Mouse (Mus musculus): ENCODE measurements around the gene Adamts20. TPM values are rescaled to one million over a fixed set of nuclear protein-coding genes. Genes with fewer than 3 reads are reported as not detected.

Gene Adamts20
- total and polyA plus RNA-seq, 3 experiments: 2.1 to 3.6 TPM; not detected in 1

- TF ChIP-seq MAX (IDR thresholded peaks at IDR 0.05; ENCODE audit: low read length) (0 out of 2 replicates have a peak, but pooled peaks have one; percentile 35), USF1 (IDR thresholded peaks at IDR 0.05; ENCODE audit: low read depth, low read length) (no peak), ETS1 (IDR thresholded peaks at IDR 0.05; ENCODE audit: low read depth, low read length) (peak; percentile 51; the same call in 1 of the 2 replicates), ELF1 (IDR thresholded peaks at IDR 0.05; ENCODE audit: low read depth, low read length) (peak; percentile 33; the same call in 1 of the 2 replicates), GATA1 (IDR thresholded peaks at IDR 0.05; ENCODE audit: low read depth, low read length) (no peak)
These were observed 201.2 kb downstream of the Adamts20 start (continued) for GRCm38 (mm10) chr15:94263866-94264496.

- H3K9me3 ChIP-seq (replicated peaks; ENCODE audit: insufficient read depth, low read length): no peaks in the 10 kb centered on the region
- TF ChIP-seq MXI1 (IDR thresholded peaks at IDR 0.05; ENCODE audit: low read depth, low read length) (no peak), MYB (IDR thresholded peaks at IDR 0.05; ENCODE audit: low read depth, low read length) (no peak), ZKSCAN1 (IDR thresholded peaks at IDR 0.05; ENCODE audit: low read depth, low read length) (no peak), CHD1 (IDR thresholded peaks at IDR 0.05; ENCODE audit: low read depth, low read length) (no peak), ZMIZ1 (IDR thresholded peaks at IDR 0.05; ENCODE audit: low read depth, low read length) (no peak), RAD21 (IDR thresholded peaks at IDR 0.05; ENCODE audit: low read depth, low read length) (no peak), MAX (IDR thresholded peaks at IDR 0.05; ENCODE audit: low read length) (no peak), TBP (IDR thresholded peaks at IDR 0.05; ENCODE audit: low read depth, low read length) (no peak), TAL1 (IDR thresholded peaks at IDR 0.05; ENCODE audit: low read length) (no peak), ETS1 (IDR thresholded peaks at IDR 0.05; ENCODE audit: low read depth, low read length) (no peak), MAZ (IDR thresholded peaks at IDR 0.05; ENCODE audit: low read depth, low read length) (no peak), CHD2 (IDR thresholded peaks at IDR 0.05; ENCODE audit: low read length) (no peak), SMC3 (IDR thresholded peaks at IDR 0.05; ENCODE audit: low read depth, low read length) (no peak), RCOR1 (IDR thresholded peaks at IDR 0.05; ENCODE audit: low read depth, low read length) (no peak), ZC3H11A (IDR thresholded peaks at IDR 0.05; ENCODE audit: low read depth, low read length) (no peak), HCFC1 (IDR thresholded peaks at IDR 0.05; ENCODE audit: low read depth, low read length) (no peak), GABPA (IDR thresholded peaks at IDR 0.05; ENCODE audit: low read depth, low read length) (no peak), BHLHE40 (IDR thresholded peaks at IDR 0.05; ENCODE audit: borderline replicate concordance, low read depth, low read length) (no peak)
- peak; percentile 37 for DNase-seq (ENCODE audit: low read depth, low spot score)
- no peaks in the 10 kb centered on the region for H3K79me2 ChIP-seq (ENCODE audit: control insufficient read depth, insufficient read depth, low read length, poor library complexity)
- peaks cover 5 to 15% of the 10 kb centered on the region in 2 experiments; a peak in 3 of 4 replicates for H3K4me1 ChIP-seq (ENCODE audit: control insufficient read depth in 1 of 2, insufficient read depth in 2 of 2, low read length in 2 of 2)
- 0 out of 4 replicates have a peak, but pooled peaks cover 0 to 1% of the 10 kb centered on the region in 2 experiments for H3K27me3 ChIP-seq (ENCODE audit: control insufficient read depth in 1 of 2, insufficient read depth in 2 of 2, low read length in 2 of 2)
- H3K4me3 ChIP-seq (ENCODE audit: control insufficient read depth in 1 of 2, insufficient read depth in 1 of 2, low read depth in 2 of 2, low read length in 2 of 2): no peak overlapping the region
- H3K9ac ChIP-seq (ENCODE audit: control insufficient read depth, low read depth, low read length, poor library complexity, severe bottlenecking): no peak overlapping the region
- no peak overlapping the region for H3K27ac ChIP-seq (ENCODE audit: control insufficient read depth, low read depth, low read length)
- H3K36me3 ChIP-seq (ENCODE audit: control insufficient read depth in 1 of 2, insufficient read depth in 2 of 2, low read length in 2 of 2): peaks cover 0 to 5% of the 10 kb centered on the region in 2 experiments; a peak in 2 of 4 replicates
These were observed 202.0 kb downstream of the Adamts20 start for GRCm38 (mm10) chr15:94263241-94263640.

Measured in MEL (cell line).